ENCODE assay signal across 11 mouse cellular contexts in the genomic region with DNA sequence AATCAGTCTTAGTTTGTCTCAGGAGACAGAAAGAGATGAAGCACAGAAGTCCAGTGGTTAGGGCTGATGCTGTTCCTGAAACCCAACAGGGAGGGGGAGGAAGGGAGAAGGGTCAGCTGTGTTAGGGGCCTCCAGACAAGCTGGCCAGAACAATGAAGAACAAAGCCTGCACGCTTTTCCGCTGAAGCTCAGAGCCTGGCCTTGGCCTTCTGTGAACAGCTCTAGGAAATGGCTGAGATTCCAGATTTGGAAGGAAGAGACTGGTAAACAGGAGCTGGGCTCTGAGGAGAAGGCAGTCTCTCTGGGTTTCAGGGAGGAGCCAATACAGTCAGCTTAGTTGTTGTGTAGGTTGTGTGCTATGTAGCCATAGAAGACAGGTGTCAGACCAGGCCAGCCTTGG. TPM values are rescaled to one million over a fixed set of nuclear protein-coding genes. Genes with fewer than 3 reads are reported as not detected.
DNase-seq lines count a peak whose midpoint lies in the region; ATAC-seq and TF ChIP-seq lines count a peak whose summit lies in the region.
"Had no signal": no experiment of that assay in that cellular context is flagged by ENCODE, and none has a peak within 500 bp of the region (broad histone marks: within the 10 kb centered on the region; RNA-seq: fewer than 3 reads in every experiment).

No protein-coding gene starts in this region.

- no peaks in the 10 kb centered on the region for H3K9me3 ChIP-seq in midbrain, embryonic 11.5 days (ENCODE audit: control insufficient read depth, low read length)
- no peaks in the 10 kb centered on the region for H3K9me3 ChIP-seq in midbrain, embryonic 14.5 days (ENCODE audit: control insufficient read depth, low read length)
- no peaks in the 10 kb centered on the region for H3K9me3 ChIP-seq in liver, embryonic 16.5 days (replicated peaks; ENCODE audit: control insufficient read depth, low read length)
- no peaks in the 10 kb centered on the region for H3K9me3 ChIP-seq in stomach, postnatal 0 days (ENCODE audit: control insufficient read depth, low read length)
- H3K9me3 ChIP-seq in hindbrain, embryonic 10.5 days = no peaks in the 10 kb centered on the region
- no peaks in the 10 kb centered on the region for H3K9me3 ChIP-seq in hindbrain, embryonic 12.5 days (replicated peaks)
- H3K9me3 ChIP-seq: G1E; megakaryocyte, embryonic 14.5 days; neural tube, embryonic 13.5 days had no signal

- H3K4me1 ChIP-seq in midbrain, embryonic 11.5 days (ENCODE audit: control insufficient read depth, insufficient read depth, low read length) = no peaks in the 10 kb centered on the region
- H3K4me1 ChIP-seq in midbrain, embryonic 14.5 days (ENCODE audit: control insufficient read depth, insufficient read depth, low read length) = no peaks in the 10 kb centered on the region
- no peaks in the 10 kb centered on the region for H3K4me1 ChIP-seq in liver, embryonic 16.5 days (ENCODE audit: control insufficient read depth, low read depth, low read length)
- H3K4me1 ChIP-seq in stomach, postnatal 0 days (replicated peaks; ENCODE audit: control insufficient read depth, insufficient read depth) = no peaks in the 10 kb centered on the region
- peaks cover 4% of the 10 kb centered on the region; the same call in 1 of the 2 replicates for H3K4me1 ChIP-seq in hindbrain, embryonic 10.5 days (replicated peaks)
- no peaks in the 10 kb centered on the region for H3K4me1 ChIP-seq in hindbrain, embryonic 12.5 days
- H3K4me1 ChIP-seq: neural tube, embryonic 13.5 days had no signal

- peak; percentile 61 to 80 for DNase-seq in adrenal gland, adult (ENCODE audit: inconsistent age in 2 of 2, low spot score in 1 of 2)
- no peak for DNase-seq in adrenal gland, postnatal 25 days
- DNase-seq in midbrain, embryonic 11.5 days (ENCODE audit: low spot score, missing footprints) = no peak
- DNase-seq in midbrain, embryonic 14.5 days = no peak
- no peak for DNase-seq in stomach, postnatal 0 days (ENCODE audit: low spot score)
- no peak for DNase-seq in hindbrain, embryonic 10.5 days (ENCODE audit: low spot score)

- TF ChIP-seq CTCF in stomach, postnatal 0 days (IDR thresholded peaks at IDR 0.05; ENCODE audit: low read depth) = no peak

- no peaks in the 10 kb centered on the region for H3K27me3 ChIP-seq in midbrain, embryonic 11.5 days (ENCODE audit: control insufficient read depth, insufficient read depth, low read length)
- H3K27me3 ChIP-seq in midbrain, embryonic 14.5 days (ENCODE audit: control insufficient read depth, insufficient read depth, low read length) = no peaks in the 10 kb centered on the region
- no peaks in the 10 kb centered on the region for H3K27me3 ChIP-seq in liver, embryonic 16.5 days (ENCODE audit: control insufficient read depth, insufficient read depth, low read depth, low read length)
- H3K27me3 ChIP-seq in stomach, postnatal 0 days (ENCODE audit: control insufficient read depth, insufficient read depth, low read length) = no peaks in the 10 kb centered on the region
- peaks cover 22% of the 10 kb centered on the region for H3K27me3 ChIP-seq in hindbrain, embryonic 10.5 days (ENCODE audit: insufficient read depth, poor library complexity, severe bottlenecking)
- H3K27me3 ChIP-seq in hindbrain, embryonic 12.5 days = peaks cover 5% of the 10 kb centered on the region; the same call in 1 of the 2 replicates
- H3K27me3 ChIP-seq: neural tube, embryonic 13.5 days had no signal

- H3K4me3 ChIP-seq in midbrain, embryonic 11.5 days (ENCODE audit: low read depth, low read length) = no peak overlapping the region
- H3K4me3 ChIP-seq in midbrain, embryonic 14.5 days (replicated peaks; ENCODE audit: low read depth, low read length) = no peak overlapping the region
- H3K4me3 ChIP-seq in liver, embryonic 16.5 days (ENCODE audit: low read depth, low read length) = no peak overlapping the region
- H3K4me3 ChIP-seq in stomach, postnatal 0 days (ENCODE audit: low read depth, low read length) = no peak overlapping the region
- no peak overlapping the region for H3K4me3 ChIP-seq in hindbrain, embryonic 10.5 days
- no peak overlapping the region for H3K4me3 ChIP-seq in hindbrain, embryonic 12.5 days
- H3K4me3 ChIP-seq: megakaryocyte, embryonic 14.5 days; neural tube, embryonic 13.5 days had no signal

- peak; percentile 35; the same call in 1 of the 2 replicates for ATAC-seq in midbrain, embryonic 11.5 days (ENCODE audit: low FRiP score)
- ATAC-seq in midbrain, embryonic 14.5 days (ENCODE audit: low FRiP score, low TSS enrichment) = no peak
- peak; percentile 27; the same call in 1 of the 2 replicates for ATAC-seq in liver, embryonic 16.5 days (ENCODE audit: low read depth)
- peak; percentile 38; the same call in 1 of the 2 replicates for ATAC-seq in stomach, postnatal 0 days (ENCODE audit: low FRiP score, low TSS enrichment)
- ATAC-seq in hindbrain, embryonic 12.5 days (ENCODE audit: low FRiP score) = no peak

- WGBS in midbrain, embryonic 11.5 days = 64% methylated on average over 2 of the region's 2 CpGs
- WGBS in midbrain, embryonic 14.5 days = 44% methylated on average over 2 of the region's 2 CpGs
- 60% methylated on average over 2 of the region's 2 CpGs for WGBS in liver, embryonic 16.5 days (ENCODE audit: insufficient replicate concordance)
- 77% methylated on average over 2 of the region's 2 CpGs for WGBS in stomach, postnatal 0 days
- 63% methylated on average over 2 of the region's 2 CpGs for WGBS in hindbrain, embryonic 10.5 days
- WGBS in hindbrain, embryonic 12.5 days = 62% methylated on average over 2 of the region's 2 CpGs

- no peaks in the 10 kb centered on the region for H3K36me3 ChIP-seq in midbrain, embryonic 11.5 days (ENCODE audit: control insufficient read depth, insufficient read depth, low read length)
- no peaks in the 10 kb centered on the region for H3K36me3 ChIP-seq in midbrain, embryonic 14.5 days (ENCODE audit: control insufficient read depth, insufficient read depth, low read length)
- no peaks in the 10 kb centered on the region for H3K36me3 ChIP-seq in liver, embryonic 16.5 days (ENCODE audit: control insufficient read depth, insufficient read depth)
- H3K36me3 ChIP-seq in stomach, postnatal 0 days (ENCODE audit: control insufficient read depth, insufficient read depth, low read length) = no peaks in the 10 kb centered on the region
- no peaks in the 10 kb centered on the region for H3K36me3 ChIP-seq in hindbrain, embryonic 10.5 days
- no peaks in the 10 kb centered on the region for H3K36me3 ChIP-seq in hindbrain, embryonic 12.5 days
- H3K36me3 ChIP-seq: G1E; neural tube, embryonic 13.5 days had no signal

- H3K27ac ChIP-seq in midbrain, embryonic 11.5 days (ENCODE audit: low read depth, low read length) = no peak overlapping the region
- H3K27ac ChIP-seq in midbrain, embryonic 14.5 days (replicated peaks; ENCODE audit: low read depth, low read length) = no peak overlapping the region
- H3K27ac ChIP-seq in liver, embryonic 16.5 days (ENCODE audit: low read length) = no peak overlapping the region
- no peak overlapping the region for H3K27ac ChIP-seq in stomach, postnatal 0 days (replicated peaks)
- H3K27ac ChIP-seq in hindbrain, embryonic 10.5 days = no peak overlapping the region
- no peak overlapping the region for H3K27ac ChIP-seq in hindbrain, embryonic 12.5 days
- H3K27ac ChIP-seq: neural tube, embryonic 13.5 days had no signal

- no peak overlapping the region for H3K4me2 ChIP-seq in midbrain, embryonic 11.5 days
- no peak overlapping the region for H3K4me2 ChIP-seq in midbrain, embryonic 14.5 days (ENCODE audit: low read length)
- H3K4me2 ChIP-seq in liver, embryonic 16.5 days (ENCODE audit: low read depth, low read length) = no peak overlapping the region
- H3K4me2 ChIP-seq in stomach, postnatal 0 days (replicated peaks; ENCODE audit: low read depth) = no peak overlapping the region
- H3K4me2 ChIP-seq in hindbrain, embryonic 12.5 days (replicated peaks) = no peak overlapping the region
- H3K4me2 ChIP-seq: neural tube, embryonic 13.5 days had no signal

- no peak for TF ChIP-seq EP300 in stomach, postnatal 0 days (optimal IDR thresholded peaks at IDR 0.05)

- H3K9ac ChIP-seq in midbrain, embryonic 11.5 days (ENCODE audit: low read length) = no peak overlapping the region
- H3K9ac ChIP-seq in midbrain, embryonic 14.5 days (replicated peaks; ENCODE audit: low read length) = no peak overlapping the region
- H3K9ac ChIP-seq in liver, embryonic 16.5 days (ENCODE audit: low read depth, low read length) = no peak overlapping the region
- no peak overlapping the region for H3K9ac ChIP-seq in stomach, postnatal 0 days (ENCODE audit: low read length)
- no peak overlapping the region for H3K9ac ChIP-seq in hindbrain, embryonic 12.5 days
- H3K9ac ChIP-seq: neural tube, embryonic 13.5 days had no signal

RNA-seq across cellular contexts. Expression of gene Robo4, which starts 1.1 kb away (rescaled TPM):
- 22.8 and 32.7 TPM in 2 replicates for total RNA-seq in adrenal gland, postnatal 25 days (2021)
- polyA plus RNA-seq in midbrain, embryonic 11.5 days (2014; fragmentation: Nextera tagmentation; extraction: Ambion mirVana) = 5.1 and 5.3 TPM in 2 replicates
- polyA plus RNA-seq in midbrain, embryonic 14.5 days (2014; fragmentation: Nextera tagmentation; extraction: Ambion mirVana) = 2.6 and 4.5 TPM in 2 replicates
- polyA plus RNA-seq in liver, embryonic 16.5 days (2015; fragmentation: Nextera tagmentation; extraction: Ambion mirVana) = 3.0 and 3.1 TPM in 2 replicates
- polyA plus RNA-seq in stomach, postnatal 0 days (2015; fragmentation: Nextera tagmentation; extraction: Ambion mirVana) = 4.4 and 5.2 TPM in 2 replicates
- polyA plus RNA-seq in hindbrain, embryonic 10.5 days (2016; fragmentation: Nextera tagmentation; extraction: Ambion mirVana) = 6.6 and 7.7 TPM in 2 replicates
- 8.0 and 12.0 TPM in 2 replicates for polyA plus RNA-seq in hindbrain, embryonic 12.5 days (2016; fragmentation: Nextera tagmentation; extraction: Ambion mirVana)
- polyA plus RNA-seq: G1E had no signal

RNA-seq across cellular contexts. Expression of gene Robo3, which starts 32.5 kb away (rescaled TPM):
- 0.70 and 1.8 TPM in 2 replicates for total RNA-seq in adrenal gland, postnatal 25 days (2021)
- polyA plus RNA-seq in midbrain, embryonic 11.5 days (2014; fragmentation: Nextera tagmentation; extraction: Ambion mirVana) = 40.1 and 43.9 TPM in 2 replicates
- 8.9 and 13.3 TPM in 2 replicates for polyA plus RNA-seq in midbrain, embryonic 14.5 days (2014; fragmentation: Nextera tagmentation; extraction: Ambion mirVana)
- 0.11 and 0.14 TPM in 2 replicates for polyA plus RNA-seq in liver, embryonic 16.5 days (2015; fragmentation: Nextera tagmentation; extraction: Ambion mirVana)
- polyA plus RNA-seq in stomach, postnatal 0 days (2015; fragmentation: Nextera tagmentation; extraction: Ambion mirVana) = 0.02 and 0.11 TPM in 2 replicates
- polyA plus RNA-seq in hindbrain, embryonic 10.5 days (2016; fragmentation: Nextera tagmentation; extraction: Ambion mirVana) = 29.1 and 148 TPM in 2 replicates
- 155 and 187 TPM in 2 replicates for polyA plus RNA-seq in hindbrain, embryonic 12.5 days (2016; fragmentation: Nextera tagmentation; extraction: Ambion mirVana)

RNA-seq across cellular contexts. Expression of gene Hepacam, which starts 33.4 kb away (rescaled TPM):
- 0.18 TPM in 1 of 2 replicates, not detected in the other for total RNA-seq in adrenal gland, postnatal 25 days (2021)
- not detected in 2 replicates for polyA plus RNA-seq in midbrain, embryonic 11.5 days (2014; fragmentation: Nextera tagmentation; extraction: Ambion mirVana)
- 6.1 and 11.9 TPM in 2 replicates for polyA plus RNA-seq in midbrain, embryonic 14.5 days (2014; fragmentation: Nextera tagmentation; extraction: Ambion mirVana)
- polyA plus RNA-seq in liver, embryonic 16.5 days (2015; fragmentation: Nextera tagmentation; extraction: Ambion mirVana) = not detected in 2 replicates
- polyA plus RNA-seq in stomach, postnatal 0 days (2015; fragmentation: Nextera tagmentation; extraction: Ambion mirVana) = 0.08 and 0.10 TPM in 2 replicates
- 0.51 TPM in 1 of 2 replicates, not detected in the other for polyA plus RNA-seq in hindbrain, embryonic 10.5 days (2016; fragmentation: Nextera tagmentation; extraction: Ambion mirVana)
- 0.26 and 0.36 TPM in 2 replicates for polyA plus RNA-seq in hindbrain, embryonic 12.5 days (2016; fragmentation: Nextera tagmentation; extraction: Ambion mirVana)
- total RNA-seq: G1E had no signal
- polyA plus RNA-seq: G1E had no signal

RNA-seq across cellular contexts. Expression of gene Ccdc15, which starts 52.4 kb away (rescaled TPM):
- 3.9 and 4.6 TPM in 2 replicates for total RNA-seq in adrenal gland, postnatal 25 days (2021)
- 8.8 and 9.3 TPM in 2 replicates for polyA plus RNA-seq in midbrain, embryonic 11.5 days (2014; fragmentation: Nextera tagmentation; extraction: Ambion mirVana)
- polyA plus RNA-seq in midbrain, embryonic 14.5 days (2014; fragmentation: Nextera tagmentation; extraction: Ambion mirVana) = 8.5 and 9.4 TPM in 2 replicates
- 3.1 and 3.6 TPM in 2 replicates for polyA plus RNA-seq in liver, embryonic 16.5 days (2015; fragmentation: Nextera tagmentation; extraction: Ambion mirVana)
- 2.2 TPM in 2 replicates for polyA plus RNA-seq in stomach, postnatal 0 days (2015; fragmentation: Nextera tagmentation; extraction: Ambion mirVana)
- 7.9 and 11.4 TPM in 2 replicates for polyA plus RNA-seq in hindbrain, embryonic 10.5 days (2016; fragmentation: Nextera tagmentation; extraction: Ambion mirVana)
- polyA plus RNA-seq in hindbrain, embryonic 12.5 days (2016; fragmentation: Nextera tagmentation; extraction: Ambion mirVana) = 8.2 and 10.5 TPM in 2 replicates

Comparison
In these comparisons a context has a peak if more than half of its experiments do, and no peak if none do; other contexts are left out.
1. DNase-seq: peak in adrenal gland, adult (2 of 2); none in adrenal gland, postnatal 25 days (single experiment), midbrain, embryonic 11.5 days (single experiment), midbrain, embryonic 14.5 days (single experiment), stomach, postnatal 0 days (single experiment) and hindbrain, embryonic 10.5 days (single experiment).
2. ATAC-seq: peak in midbrain, embryonic 11.5 days (single experiment), liver, embryonic 16.5 days (single experiment) and stomach, postnatal 0 days (single experiment); none in midbrain, embryonic 14.5 days (single experiment) and hindbrain, embryonic 12.5 days (single experiment).